Mouse (Mus musculus): ENCODE measurements at regions not wholly inside any gene's neighbourhood (a gene's known extent, or its start where the extent isn't known, plus 50 kb on each side); places are given as distances from the start of the nearest gene placed in this dataset.

GRCm38 (mm10) chr15:67315202-67315601 is 814.5 kb upstream of the Lrrc6 start:
- TF ChIP-seq CTCF (IDR thresholded peaks at IDR 0.05; ENCODE audit: insufficient read depth, low read depth, low read length) (no peak), POLR2A (IDR thresholded peaks at IDR 0.05; ENCODE audit: insufficient read depth, low read depth, low read length) (no peak)
